Mouse (Mus musculus) stomach, postnatal 0 days (tissue): ENCODE data around the gene Znrd1.

Experiments
- CTCF ChIP-seq: IDR thresholded peaks from 2 replicates; pipeline ENCODE4 v1.5.1; 2016; ENCODE audit warnings: antibody characterized with exemption, low read depth, mild to moderate bottlenecking, moderate library complexity
- EP300 ChIP-seq: optimal IDR thresholded peaks from 2 replicates; pipeline ENCODE3; 2016; ENCODE audit warnings: antibody characterized with exemption

DNA sequence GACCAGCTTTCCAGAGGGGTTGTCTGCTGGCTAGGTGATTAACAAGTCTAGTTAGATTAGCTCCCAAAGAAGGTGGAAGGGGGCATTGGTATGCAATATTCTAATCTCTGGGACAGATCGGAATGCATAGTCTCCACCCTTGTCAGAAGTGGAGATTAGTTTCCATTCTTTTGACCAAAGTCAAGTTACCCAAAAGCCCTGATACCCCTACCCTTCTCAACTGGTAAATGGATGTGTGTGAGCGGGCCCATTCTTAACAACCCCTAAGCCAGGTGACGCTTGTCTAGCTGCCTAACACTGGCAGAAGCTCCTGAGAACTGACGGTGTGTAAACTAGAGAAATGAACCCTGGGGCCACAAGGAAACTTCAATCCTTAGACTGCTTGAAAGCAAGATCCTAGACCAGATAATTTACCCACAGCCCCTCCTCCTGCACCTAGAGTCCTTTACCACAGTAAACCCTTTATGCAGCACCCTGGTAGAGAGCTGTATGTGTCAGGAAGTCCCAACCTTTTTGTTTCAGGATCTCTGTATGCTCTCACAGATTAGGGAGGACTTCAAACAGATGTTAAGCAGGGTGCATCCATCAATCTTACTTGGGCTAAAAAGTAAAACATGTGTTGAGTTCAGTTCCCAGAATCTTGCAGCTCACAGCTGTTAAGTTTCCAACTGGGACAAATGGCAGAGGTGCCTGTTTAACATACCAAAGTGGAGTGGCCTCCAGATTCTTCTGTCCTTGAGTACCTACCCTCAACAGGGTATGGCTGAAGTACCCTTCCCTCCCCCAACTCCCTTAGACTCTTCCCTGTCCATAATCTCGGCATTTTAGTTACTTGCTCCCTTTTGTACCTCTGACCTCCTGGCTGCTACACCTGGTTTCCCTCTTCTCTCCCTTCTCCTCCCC is 24.1 kb upstream of the Znrd1 start:
- TF ChIP-seq CTCF, result no peak
- TF ChIP-seq EP300, result no peak
